Mouse (Mus musculus): ENCODE measurements around the gene Jmjd8. TPM values are rescaled to one million over a fixed set of nuclear protein-coding genes. Genes with fewer than 3 reads are reported as not detected.

The Jmjd8 gene
- polyA plus RNA-seq, 1 experiment: 13.4 TPM

DNA sequence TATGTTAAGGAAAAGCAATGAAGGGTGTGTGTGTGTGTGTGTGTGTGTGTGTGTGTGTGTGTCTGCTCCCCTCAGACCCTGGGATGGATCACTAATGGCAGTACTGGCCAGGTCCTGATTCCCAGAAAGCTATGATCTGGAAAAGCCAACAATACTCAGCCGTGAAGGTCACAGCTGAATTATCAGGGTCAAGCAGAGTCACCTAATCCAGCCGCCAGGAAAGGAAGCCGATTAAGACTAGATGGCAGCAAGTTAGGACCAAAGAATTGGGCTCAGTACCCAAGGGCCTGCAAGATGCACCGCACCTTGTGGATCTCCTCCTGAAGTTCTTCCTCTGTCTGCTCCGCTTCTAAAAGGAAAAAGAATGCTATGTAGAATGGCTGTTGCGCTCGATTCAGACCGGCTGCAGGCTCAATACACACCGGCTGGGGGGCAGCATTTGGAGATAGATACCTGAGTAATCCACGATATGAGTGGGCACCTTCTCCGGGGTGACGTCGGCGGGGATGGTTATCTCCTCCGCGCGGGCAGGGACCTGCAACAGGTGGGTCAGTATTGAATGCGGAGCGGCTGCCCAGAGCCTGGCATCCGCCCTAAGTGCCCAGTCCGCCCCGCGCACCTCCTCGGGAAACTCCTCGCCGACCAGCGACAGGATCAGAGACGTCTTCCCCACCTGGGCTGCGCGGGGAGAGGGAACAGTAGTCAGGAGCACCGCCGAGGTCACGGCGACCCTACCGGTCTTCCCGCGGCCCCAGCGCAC is 15.1 kb downstream of the Jmjd8 start:
- H3K27ac ChIP-seq (ENCODE audit: control insufficient read depth, insufficient read depth, low read depth, low read length, poor library complexity): peak overlapping the region; percentile 82
- H3K4me3 ChIP-seq (replicated peaks; ENCODE audit: control insufficient read depth, low read depth, low read length): peak overlapping the region; percentile 78
- TF ChIP-seq CTCF (IDR thresholded peaks at IDR 0.05; ENCODE audit: control insufficient read depth, insufficient read depth, low read length) (no peak), POLR2A (IDR thresholded peaks at IDR 0.05; ENCODE audit: borderline replicate concordance, control insufficient read depth, low read depth, low read length) (no peak)
- H3K4me1 ChIP-seq (ENCODE audit: control insufficient read depth, insufficient read depth, low read length): peaks cover 7% of the 10 kb centered on the region
- 3% methylated on average over 38 of the region's 38 CpGs for WGBS

- peak; percentile 68; the same call in 1 of the 2 replicates for TF ChIP-seq POLR2A (IDR thresholded peaks at IDR 0.05; ENCODE audit: borderline replicate concordance, control insufficient read depth, low read depth, low read length)
- peak; percentile 44; the same call in 1 of the 2 replicates for TF ChIP-seq CTCF (IDR thresholded peaks at IDR 0.05; ENCODE audit: control insufficient read depth, insufficient read depth, low read length)
- Histone ChIP-seq H3K4me1 (ENCODE audit: control insufficient read depth, insufficient read depth, low read length) (peaks cover 7% of the 10 kb centered on the region), H3K27ac (ENCODE audit: control insufficient read depth, insufficient read depth, low read depth, low read length, poor library complexity) (peak within 1 kb of the TSS; percentile 82), H3K4me3 (replicated peaks; ENCODE audit: control insufficient read depth, low read depth, low read length) (peak within 1 kb of the TSS; percentile 78)
- WGBS: under 1% methylated on average over 21 of the region's 21 CpGs
Observed at GRCm38 (mm10) chr17:25844396-25844901, 15.8 kb downstream of the Jmjd8 start, which contains the start of gene Rhot2. Gene Rhot2, minus strand, starts transcription at chr17:25844851.

DNA sequence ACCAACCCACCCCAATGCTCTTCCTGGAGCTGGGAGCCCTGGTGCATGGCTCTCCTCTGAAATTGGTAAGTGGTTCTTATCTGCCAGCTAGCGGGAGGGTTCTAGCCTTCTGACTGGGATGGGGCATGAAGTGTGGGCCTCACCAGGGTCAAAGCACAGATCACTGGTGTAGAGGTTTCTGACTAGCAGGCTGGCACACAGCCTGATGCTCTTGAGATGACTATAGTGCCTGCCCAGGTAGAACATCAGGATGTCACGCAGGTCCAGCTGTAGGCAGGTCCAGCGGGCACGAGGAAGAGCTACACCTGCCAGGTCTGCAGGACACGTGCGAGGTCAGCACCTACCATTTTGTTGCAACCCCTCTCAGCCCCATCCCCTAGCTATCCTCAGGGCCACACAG is 31.6 kb downstream of the Jmjd8 start:
- TF ChIP-seq POLR2A (IDR thresholded peaks at IDR 0.05; ENCODE audit: borderline replicate concordance, control insufficient read depth, low read depth, low read length): 0 out of 2 replicates have a peak, but pooled peaks have one; percentile 13
- TF ChIP-seq CTCF (IDR thresholded peaks at IDR 0.05; ENCODE audit: control insufficient read depth, insufficient read depth, low read length): no peak
- Histone ChIP-seq H3K4me3 (replicated peaks; ENCODE audit: control insufficient read depth, low read depth, low read length) (peak overlapping the region; percentile 80), H3K27ac (ENCODE audit: control insufficient read depth, insufficient read depth, low read depth, low read length, poor library complexity) (no peak overlapping the region), H3K4me1 (ENCODE audit: control insufficient read depth, insufficient read depth, low read length) (peaks cover 5% of the 10 kb centered on the region; the same call in 1 of the 2 replicates)
- WGBS: 85% methylated on average over 6 of the region's 6 CpGs

DNA sequence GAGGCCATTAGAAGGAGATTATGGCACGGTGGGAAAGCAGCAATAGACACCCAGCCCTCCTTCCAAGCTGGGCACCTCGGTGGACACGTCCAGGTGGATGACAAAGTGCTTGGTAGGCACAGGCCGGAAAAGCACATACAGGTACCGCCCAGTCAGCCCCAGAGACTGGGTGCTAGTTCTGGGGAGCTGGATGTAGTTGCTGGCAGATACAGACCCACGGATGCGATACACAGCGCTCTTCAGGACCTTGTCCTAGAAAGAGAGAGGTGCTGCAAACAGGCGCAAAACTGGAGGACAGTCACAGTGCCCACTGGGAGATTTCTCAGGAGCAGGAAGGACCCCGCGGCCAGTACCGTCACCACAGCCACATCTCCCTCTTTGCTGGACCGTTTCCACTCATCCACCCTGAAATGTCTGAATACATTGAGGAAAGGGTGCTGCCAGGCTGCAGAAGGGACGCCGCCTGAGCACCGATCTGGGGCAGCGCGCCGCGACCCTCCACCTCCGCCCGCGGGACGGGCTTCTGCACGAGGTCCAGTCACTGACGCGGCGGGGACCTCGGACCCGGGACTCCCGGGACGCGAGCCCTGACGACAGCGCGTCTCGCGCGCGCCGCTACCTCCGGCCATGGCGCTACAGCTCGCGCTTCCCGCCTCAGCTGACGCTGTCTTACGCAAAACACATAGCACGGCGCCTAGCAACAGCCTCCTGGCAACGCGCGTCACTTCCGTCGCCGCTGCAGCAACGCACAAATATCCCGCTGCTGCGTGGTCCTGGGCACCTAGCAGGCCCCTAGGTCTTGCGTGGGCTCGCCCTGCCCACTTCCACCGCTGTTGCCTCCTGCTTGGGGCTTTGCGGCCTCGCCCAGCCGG is 32.4 kb downstream of the Jmjd8 start, which contains the start of gene Wdr90:
TSS of gene Wdr90 (minus strand) at position 670 of the 872 bp plus-strand sequence.
- peak; percentile 90 for TF ChIP-seq POLR2A (IDR thresholded peaks at IDR 0.05; ENCODE audit: borderline replicate concordance, control insufficient read depth, low read depth, low read length)
- peak; percentile 32; the same call in 1 of the 2 replicates for TF ChIP-seq CTCF (IDR thresholded peaks at IDR 0.05; ENCODE audit: control insufficient read depth, insufficient read depth, low read length)
- 3% methylated on average over 65 of the region's 65 CpGs for WGBS
- peak within 1 kb of the TSS; percentile 56 for H3K27ac ChIP-seq (ENCODE audit: control insufficient read depth, insufficient read depth, low read depth, low read length, poor library complexity)
- H3K4me1 ChIP-seq (ENCODE audit: control insufficient read depth, insufficient read depth, low read length): peaks cover 5% of the 10 kb centered on the region; the same call in 1 of the 2 replicates
- H3K4me3 ChIP-seq (replicated peaks; ENCODE audit: control insufficient read depth, low read depth, low read length): peak within 1 kb of the TSS; percentile 80

DNA sequence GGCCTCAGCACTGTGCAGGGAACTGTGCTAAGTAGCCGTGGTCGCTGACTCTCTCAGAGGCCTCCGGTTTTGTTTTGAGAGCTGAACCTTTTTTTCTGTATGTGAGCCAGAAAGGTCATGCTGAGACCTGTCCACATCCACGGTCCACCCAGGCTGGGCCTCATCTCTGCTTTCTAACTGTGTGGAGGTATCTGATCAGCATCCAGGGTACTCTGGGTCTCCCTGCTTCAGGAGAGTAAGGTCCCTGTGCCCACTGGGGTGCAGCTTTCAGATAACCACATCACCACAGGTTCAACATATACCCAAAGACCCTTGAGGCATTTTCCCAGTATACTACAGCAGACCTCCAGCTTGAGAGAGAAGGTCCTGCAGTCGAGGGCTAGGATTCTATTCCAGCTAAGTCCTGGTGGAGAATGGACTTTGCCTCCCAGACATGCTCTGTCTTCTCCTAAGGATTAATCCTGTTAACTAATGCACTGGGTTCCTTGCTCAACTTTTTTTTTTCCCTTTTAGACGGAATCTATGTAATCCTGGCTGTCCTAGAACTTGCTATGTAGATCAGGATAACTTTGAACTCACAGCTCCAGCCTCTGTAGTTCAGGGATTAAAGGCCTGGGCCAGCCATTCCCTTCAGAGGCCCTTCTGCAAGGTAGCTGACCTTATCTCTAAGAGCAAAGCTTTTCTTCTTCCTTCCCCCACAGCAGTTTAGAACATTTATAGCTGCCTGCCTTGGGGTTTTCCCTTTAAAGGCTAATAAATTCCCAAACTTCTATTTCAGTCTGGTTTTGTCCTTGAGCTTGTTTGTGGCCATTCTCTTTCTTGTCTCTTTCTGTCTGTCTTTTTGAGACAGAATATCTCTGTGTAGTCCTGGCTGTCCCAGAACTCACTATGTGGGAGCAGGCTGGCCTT is 33.3 kb downstream of the Jmjd8 start:
- TF ChIP-seq POLR2A (IDR thresholded peaks at IDR 0.05; ENCODE audit: borderline replicate concordance, control insufficient read depth, low read depth, low read length) (no peak), CTCF (IDR thresholded peaks at IDR 0.05; ENCODE audit: control insufficient read depth, insufficient read depth, low read length) (no peak)
- peak overlapping the region; percentile 80 for H3K4me3 ChIP-seq (replicated peaks; ENCODE audit: control insufficient read depth, low read depth, low read length)
- WGBS: 8% methylated on average over 6 of the region's 6 CpGs
- peaks cover 5% of the 10 kb centered on the region; the same call in 1 of the 2 replicates for H3K4me1 ChIP-seq (ENCODE audit: control insufficient read depth, insufficient read depth, low read length)
- H3K27ac ChIP-seq (ENCODE audit: control insufficient read depth, insufficient read depth, low read depth, low read length, poor library complexity): peak overlapping the region; percentile 56

DNA sequence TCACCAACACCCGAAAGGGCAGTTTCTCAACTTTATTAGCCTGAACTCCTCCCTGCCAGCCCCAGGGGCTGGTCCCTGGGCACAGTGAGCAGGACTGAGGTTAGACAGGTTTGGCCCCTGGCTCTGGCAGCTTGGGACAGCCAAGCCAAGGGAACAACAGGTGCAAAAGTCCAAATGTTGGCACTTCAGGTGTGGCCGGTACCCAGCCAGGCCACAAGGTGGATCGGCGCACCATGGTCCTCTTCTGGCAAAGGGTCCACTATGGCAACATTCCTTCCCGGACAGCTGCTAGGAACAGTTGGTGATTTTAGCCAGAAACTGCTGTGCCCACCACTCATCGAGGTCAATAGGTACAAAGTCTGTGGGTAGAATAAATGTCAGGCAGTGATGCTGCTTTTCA is 35.0 kb downstream of the Jmjd8 start:
- H3K27ac ChIP-seq (ENCODE audit: control insufficient read depth, insufficient read depth, low read depth, low read length, poor library complexity): no peak overlapping the region
- 91% methylated on average over 6 of the region's 6 CpGs for WGBS
- peaks cover 5% of the 10 kb centered on the region; the same call in 1 of the 2 replicates for H3K4me1 ChIP-seq (ENCODE audit: control insufficient read depth, insufficient read depth, low read length)
- H3K4me3 ChIP-seq (replicated peaks; ENCODE audit: control insufficient read depth, low read depth, low read length): no peak overlapping the region
- TF ChIP-seq POLR2A (IDR thresholded peaks at IDR 0.05; ENCODE audit: borderline replicate concordance, control insufficient read depth, low read depth, low read length): no peak
- TF ChIP-seq CTCF (IDR thresholded peaks at IDR 0.05; ENCODE audit: control insufficient read depth, insufficient read depth, low read length): no peak

DNA sequence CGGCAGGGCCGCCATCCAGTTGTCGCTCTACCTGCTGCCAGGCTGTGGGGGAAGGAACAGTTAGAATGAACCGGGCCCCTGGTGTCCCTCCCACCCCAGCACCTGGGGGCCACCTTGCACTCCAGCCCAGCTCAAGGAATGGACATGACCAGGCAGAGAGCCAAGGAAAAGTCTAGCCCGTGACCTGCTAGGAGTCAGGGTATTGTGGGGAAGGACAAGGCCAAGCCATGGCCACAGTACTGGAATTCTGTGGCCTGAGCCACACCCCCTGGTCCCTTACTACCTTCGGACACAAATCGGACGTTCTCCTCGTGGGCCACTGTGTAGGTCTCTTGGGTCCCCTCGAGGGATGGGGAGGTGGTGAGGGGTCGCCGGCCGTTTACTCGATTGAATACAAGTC is 35.6 kb downstream of the Jmjd8 start:
- TF ChIP-seq CTCF (IDR thresholded peaks at IDR 0.05; ENCODE audit: control insufficient read depth, insufficient read depth, low read length) (no peak), POLR2A (IDR thresholded peaks at IDR 0.05; ENCODE audit: borderline replicate concordance, control insufficient read depth, low read depth, low read length) (no peak)
- WGBS: 88% methylated on average over 14 of the region's 14 CpGs
- H3K4me1 ChIP-seq (ENCODE audit: control insufficient read depth, insufficient read depth, low read length): peaks cover 6% of the 10 kb centered on the region; the same call in 1 of the 2 replicates
- no peak overlapping the region for H3K27ac ChIP-seq (ENCODE audit: control insufficient read depth, insufficient read depth, low read depth, low read length, poor library complexity)
- H3K4me3 ChIP-seq (replicated peaks; ENCODE audit: control insufficient read depth, low read depth, low read length): no peak overlapping the region
